Mouse (Mus musculus) left cerebral cortex, adult 9 months (tissue): ENCODE results near the gene Ank3.

ENCODE experiments used
- DNase-seq, 2 experiments: peaks; one replicate each; pipeline ENCODE4 v3.0.0; 2022; ENCODE audit warnings: low spot score in 2 of 2

Gene Ank3

GRCm38 (mm10) chr10:69536372-69537075 is 138.0 kb downstream of the Ank3 start:
- DNase-seq, result no peak

GRCm38 (mm10) chr10:69538236-69538635 is 139.7 kb downstream of the Ank3 start:
- no peak for DNase-seq

- DNase-seq, result no peak
Measured at GRCm38 (mm10) chr10:69542439-69542838, 143.9 kb downstream of the Ank3 start.

GRCm38 (mm10) chr10:69543876-69544620 is 145.5 kb downstream of the Ank3 start:
- no peak for DNase-seq

GRCm38 (mm10) chr10:69544653-69545052 is 146.1 kb downstream of the Ank3 start:
- no peak for DNase-seq

GRCm38 (mm10) chr10:69545936-69546335 is 147.4 kb downstream of the Ank3 start:
- DNase-seq, result no peak

GRCm38 (mm10) chr10:69546643-69547042 is 148.1 kb downstream of the Ank3 start:
- no peak for DNase-seq

- no peak for DNase-seq
Measured at GRCm38 (mm10) chr10:69548771-69549170, 150.2 kb downstream of the Ank3 start.

- DNase-seq, result no peak
Measured at GRCm38 (mm10) chr10:69549221-69549620, 150.6 kb downstream of the Ank3 start.

GRCm38 (mm10) chr10:69550824-69551223 is 152.3 kb downstream of the Ank3 start:
- DNase-seq, result no peak

- DNase-seq, result no peak
Measured at GRCm38 (mm10) chr10:69553091-69553490, 154.5 kb downstream of the Ank3 start.

GRCm38 (mm10) chr10:69555592-69555991 is 157.0 kb downstream of the Ank3 start:
- DNase-seq, result no peak

- DNase-seq, result peak in 1 of 2 experiments; percentile 69
Measured at GRCm38 (mm10) chr10:69556278-69556677, 157.7 kb downstream of the Ank3 start.

- no peak for DNase-seq
Measured at GRCm38 (mm10) chr10:69560237-69560636, 161.7 kb downstream of the Ank3 start.

GRCm38 (mm10) chr10:69562931-69563330 is 164.4 kb downstream of the Ank3 start:
- no peak for DNase-seq

- DNase-seq, result no peak
Measured at GRCm38 (mm10) chr10:69565052-69565451, 166.5 kb downstream of the Ank3 start.

GRCm38 (mm10) chr10:69568976-69569375 is 170.4 kb downstream of the Ank3 start:
- no peak for DNase-seq

GRCm38 (mm10) chr10:69569740-69570139 is 171.2 kb downstream of the Ank3 start:
- DNase-seq, result no peak

- DNase-seq, result no peak
Measured at GRCm38 (mm10) chr10:69570466-69571288, 172.1 kb downstream of the Ank3 start.

GRCm38 (mm10) chr10:69571422-69571821 is 172.8 kb downstream of the Ank3 start:
- no peak for DNase-seq

GRCm38 (mm10) chr10:69571972-69572371 is 173.4 kb downstream of the Ank3 start:
- DNase-seq, result no peak

- DNase-seq, result no peak
Measured at GRCm38 (mm10) chr10:69573054-69573453, 174.5 kb downstream of the Ank3 start.
